Mouse (Mus musculus) midbrain, embryonic 13.5 days (tissue): Measurements from ENCODE around the gene Zfp385a. TPM values are rescaled to one million over a fixed set of nuclear protein-coding genes. Genes with fewer than 3 reads are reported as not detected.

Source experiments
- ATAC-seq: fragments of 200-750 bp; cut with Nextera tagmentation; 2 replicates; pipeline ENCODE4 v1.8.0; 2017; ENCODE audit warnings: mild to moderate bottlenecking, moderate TSS enrichment, moderate library complexity
- H3K27ac ChIP-seq: fragments of 300-500 bp; sonication (generic); 2 replicates; pipeline ENCODE4 v1.5.1; 2015; ENCODE audit warnings: inconsistent platforms, mild to moderate bottlenecking, moderate library complexity
- H3K27me3 ChIP-seq: fragments of 300-500 bp; sonication (generic); 2 replicates; pipeline ENCODE4 v1.6.1; 2015; ENCODE audit warnings: mild to moderate bottlenecking, inconsistent platforms
- H3K36me3 ChIP-seq: fragments of 300-500 bp; sonication (generic); 2 replicates; pipeline ENCODE4 v1.6.1; 2015; ENCODE audit warnings: mild to moderate bottlenecking, inconsistent platforms
- H3K4me1 ChIP-seq: fragments of 300-500 bp; sonication (generic); replicated peaks from 2 replicates; pipeline ENCODE4 v1.6.1; 2015; ENCODE audit warnings: inconsistent platforms
- H3K4me2 ChIP-seq: fragments of 300-500 bp; sonication (generic); replicated peaks from 2 replicates; pipeline ENCODE4 v1.6.1; 2015; ENCODE audit warnings: moderate library complexity, mild to moderate bottlenecking, inconsistent platforms
- H3K4me3 ChIP-seq: fragments of 300-500 bp; sonication (generic); replicated peaks from 2 replicates; pipeline ENCODE4 v1.5.1; 2015; ENCODE audit warnings: mild to moderate bottlenecking, inconsistent platforms
- H3K9ac ChIP-seq: fragments of 300-500 bp; sonication (generic); replicated peaks from 2 replicates; pipeline ENCODE4 v1.6.1; 2015; ENCODE audit warnings: mild to moderate bottlenecking, inconsistent platforms
- H3K9me3 ChIP-seq: fragments of 300-500 bp; sonication (generic); 2 replicates; pipeline ENCODE4 v1.6.1; 2016; ENCODE audit warnings: mild to moderate bottlenecking, inconsistent platforms
- WGBS: fragments of 180-500 bp; shearing (Covaris S2); methylation state at CpG from one replicate; pipeline ENCODE4 v1.1.7; 2015; 5-methylcytosine and 5-hydroxymethylcytosine counted together
- polyA plus RNA-seq: library from polyadenylated mRNA; unstranded; fragments of >200 nt; fragmentation: Nextera tagmentation; extraction: Ambion mirVana; gene quantifications from 2 replicates; pipeline ENCODE4 v1.2.1, GENCODE M21; 2015

Zfp385a gene
- polyA plus RNA-seq, 1 experiment from 2014 or later = 17.9 TPM

- H3K9me3 ChIP-seq = no peaks in the 10 kb centered on the region
- WGBS = 32% methylated on average over 5 of the region's 5 CpGs
- peak overlapping the region; percentile 99 for H3K27ac ChIP-seq
- H3K9ac ChIP-seq = peak overlapping the region; percentile 50
- H3K36me3 ChIP-seq = peaks cover 8% of the 10 kb centered on the region
- no peak for ATAC-seq
- H3K4me1 ChIP-seq = peaks cover 93% of the 10 kb centered on the region
- H3K27me3 ChIP-seq = no peaks in the 10 kb centered on the region
- H3K4me2 ChIP-seq = 0 out of 2 replicates have a peak overlapping the region, but pooled peaks have one; percentile 15
- no peak overlapping the region for H3K4me3 ChIP-seq
Observed at GRCm38 (mm10) chr15:103301547-103302340, 38.1 kb downstream of the Zfp385a start.

DNA sequence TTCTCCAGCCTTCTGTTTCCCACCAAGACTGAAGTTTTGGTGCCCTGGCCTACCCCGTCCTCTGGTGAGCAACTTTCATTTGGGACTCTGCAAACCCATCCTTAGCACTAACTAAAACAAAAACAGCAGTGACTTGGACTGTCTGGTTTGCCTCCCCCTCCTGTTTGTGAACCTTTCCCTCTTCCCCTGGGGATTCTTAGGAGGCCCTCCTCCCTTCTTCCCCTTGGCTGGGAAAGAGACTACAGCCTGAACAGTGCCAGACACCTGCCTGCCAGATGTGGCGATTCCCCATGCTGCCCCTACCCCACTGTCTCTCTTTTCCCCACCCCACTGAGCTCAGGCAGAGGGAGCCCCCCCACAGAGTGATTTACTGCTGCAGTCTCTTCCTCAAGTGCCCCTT, 38.8 kb downstream of the Zfp385a start:
- Histone ChIP-seq H3K4me3 (no peak overlapping the region), H3K9me3 (no peaks in the 10 kb centered on the region), H3K36me3 (peaks cover 12% of the 10 kb centered on the region), H3K4me2 (peak overlapping the region; percentile 58), H3K9ac (peak overlapping the region; percentile 69), H3K27ac (peak overlapping the region; percentile 99), H3K27me3 (no peaks in the 10 kb centered on the region), H3K4me1 (peaks cover 93% of the 10 kb centered on the region)
- ATAC-seq = no peak
- WGBS = 16% methylated on average over 2 of the region's 2 CpGs

DNA sequence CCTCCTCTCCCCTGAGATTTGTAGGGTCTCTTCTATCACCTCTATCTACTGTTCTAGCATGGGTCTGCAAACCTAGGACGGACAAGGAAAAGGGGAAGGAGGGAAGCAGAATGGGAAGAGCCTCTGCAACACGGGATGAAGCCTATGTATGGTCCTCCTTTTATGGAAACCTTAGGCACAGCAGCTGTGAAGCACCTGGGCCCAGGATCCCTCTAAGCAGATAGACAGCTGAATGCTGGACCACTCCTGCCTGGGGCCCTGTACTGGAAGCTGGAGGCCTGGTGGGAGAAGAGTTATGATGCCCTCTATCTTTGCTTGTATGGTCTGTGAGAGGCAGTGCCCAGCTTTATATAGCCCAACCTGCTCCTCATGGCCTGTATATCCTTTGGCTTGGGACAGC, 39.3 kb downstream of the Zfp385a start:
- peak overlapping the region; percentile 69 for H3K9ac ChIP-seq
- H3K9me3 ChIP-seq = no peaks in the 10 kb centered on the region
- no peaks in the 10 kb centered on the region for H3K27me3 ChIP-seq
- peak overlapping the region; percentile 31 for H3K4me3 ChIP-seq
- H3K27ac ChIP-seq = peak overlapping the region; percentile 99
- 0% methylated on average over 2 of the region's 2 CpGs for WGBS
- ATAC-seq = peak; percentile 0; the same call in 1 of the 2 replicates
- H3K4me1 ChIP-seq = peaks cover 93% of the 10 kb centered on the region
- H3K4me2 ChIP-seq = peak overlapping the region; percentile 58
- H3K36me3 ChIP-seq = peaks cover 12% of the 10 kb centered on the region

DNA sequence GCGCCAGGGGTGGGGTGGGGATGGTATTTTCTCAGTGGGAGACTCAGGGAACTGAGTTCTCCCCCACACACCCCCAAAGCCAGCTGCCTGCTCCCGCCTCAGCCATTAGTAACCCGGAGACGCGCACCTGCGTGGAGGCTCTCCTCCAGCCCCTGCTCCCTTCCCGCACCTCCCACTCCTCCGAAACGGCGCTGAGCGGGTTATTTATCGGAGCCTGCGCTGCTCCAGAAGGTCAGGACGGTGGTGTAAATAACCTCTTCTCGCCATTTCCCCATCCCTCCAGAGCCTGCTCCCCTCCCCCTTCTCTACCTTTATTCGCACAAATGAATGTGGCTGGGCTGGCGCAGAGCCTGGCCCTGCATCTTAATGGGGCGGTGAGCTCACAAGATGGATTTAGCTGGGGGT, 39.8 kb downstream of the Zfp385a start:
- Histone ChIP-seq H3K4me3 (peak overlapping the region; percentile 31), H3K27me3 (no peaks in the 10 kb centered on the region), H3K4me2 (peak overlapping the region; percentile 58), H3K36me3 (peaks cover 12% of the 10 kb centered on the region), H3K9me3 (no peaks in the 10 kb centered on the region), H3K4me1 (peaks cover 97% of the 10 kb centered on the region), H3K9ac (peak overlapping the region; percentile 69), H3K27ac (peak overlapping the region; percentile 99)
- peak; percentile 74 for ATAC-seq
- 3% methylated on average over 18 of the region's 18 CpGs for WGBS

- Histone ChIP-seq H3K36me3 (peaks cover 12% of the 10 kb centered on the region), H3K27ac (peak overlapping the region; percentile 99), H3K4me1 (peaks cover 96% of the 10 kb centered on the region), H3K27me3 (no peaks in the 10 kb centered on the region), H3K9me3 (no peaks in the 10 kb centered on the region), H3K9ac (peak overlapping the region; percentile 69), H3K4me3 (peak overlapping the region; percentile 31), H3K4me2 (peak overlapping the region; percentile 58)
- WGBS = 12% methylated on average over 8 of the region's 8 CpGs
- no peak for ATAC-seq
Observed at GRCm38 (mm10) chr15:103299644-103300043, 40.2 kb downstream of the Zfp385a start.

- H3K27ac ChIP-seq = peak overlapping the region; percentile 99
- H3K36me3 ChIP-seq = peaks cover 12% of the 10 kb centered on the region
- 71% methylated on average over 5 of the region's 5 CpGs for WGBS
- no peak for ATAC-seq
- H3K27me3 ChIP-seq = no peaks in the 10 kb centered on the region
- peak overlapping the region; percentile 58 for H3K4me2 ChIP-seq
- H3K9ac ChIP-seq = peak overlapping the region; percentile 69
- no peaks in the 10 kb centered on the region for H3K9me3 ChIP-seq
- H3K4me1 ChIP-seq = peaks cover 92% of the 10 kb centered on the region
- peak overlapping the region; percentile 31; the same call in 1 of the 2 replicates for H3K4me3 ChIP-seq
Observed at GRCm38 (mm10) chr15:103298861-103299616, 40.9 kb downstream of the Zfp385a start.

- H3K4me2 ChIP-seq = no peak overlapping the region
- peaks cover 82% of the 10 kb centered on the region for H3K4me1 ChIP-seq
- no peaks in the 10 kb centered on the region for H3K27me3 ChIP-seq
- peak overlapping the region; percentile 99 for H3K27ac ChIP-seq
- no peaks in the 10 kb centered on the region for H3K9me3 ChIP-seq
- 43% methylated on average over 3 of the region's 3 CpGs for WGBS
- no peak for ATAC-seq
- H3K36me3 ChIP-seq = peaks cover 22% of the 10 kb centered on the region
- peak overlapping the region; percentile 43; the same call in 1 of the 2 replicates for H3K9ac ChIP-seq
- H3K4me3 ChIP-seq = no peak overlapping the region
Observed at GRCm38 (mm10) chr15:103298026-103298425, 41.9 kb downstream of the Zfp385a start.

- H3K4me1 ChIP-seq = peaks cover 75% of the 10 kb centered on the region
- H3K9me3 ChIP-seq = no peaks in the 10 kb centered on the region
- no peaks in the 10 kb centered on the region for H3K27me3 ChIP-seq
- H3K4me2 ChIP-seq = no peak overlapping the region
- H3K9ac ChIP-seq = peak overlapping the region; percentile 43; the same call in 1 of the 2 replicates
- ATAC-seq = no peak
- peak overlapping the region; percentile 99 for H3K27ac ChIP-seq
- H3K4me3 ChIP-seq = no peak overlapping the region
- peaks cover 29% of the 10 kb centered on the region for H3K36me3 ChIP-seq
- WGBS = 38% methylated on average over 6 of the region's 6 CpGs
Observed at GRCm38 (mm10) chr15:103297313-103297712, 42.6 kb downstream of the Zfp385a start.

- no peak for ATAC-seq
- no peaks in the 10 kb centered on the region for H3K9me3 ChIP-seq
- H3K36me3 ChIP-seq = peaks cover 44% of the 10 kb centered on the region
- no peak overlapping the region for H3K4me3 ChIP-seq
- H3K4me2 ChIP-seq = no peak overlapping the region
- H3K4me1 ChIP-seq = peaks cover 60% of the 10 kb centered on the region
- 15% methylated on average over 5 of the region's 5 CpGs for WGBS
- no peaks in the 10 kb centered on the region for H3K27me3 ChIP-seq
- peak overlapping the region; percentile 32; the same call in 1 of the 2 replicates for H3K9ac ChIP-seq
- H3K27ac ChIP-seq = peak overlapping the region; percentile 99
Observed at GRCm38 (mm10) chr15:103295851-103296250, 44.0 kb downstream of the Zfp385a start.

- Histone ChIP-seq H3K27me3 (no peaks in the 10 kb centered on the region), H3K4me2 (no peak overlapping the region), H3K27ac (no peak overlapping the region), H3K4me3 (no peak overlapping the region), H3K9me3 (no peaks in the 10 kb centered on the region), H3K9ac (no peak overlapping the region), H3K4me1 (peaks cover 53% of the 10 kb centered on the region), H3K36me3 (peaks cover 52% of the 10 kb centered on the region)
- no peak for ATAC-seq
- 74% methylated on average over 2 of the region's 2 CpGs for WGBS
Observed at GRCm38 (mm10) chr15:103294649-103295048, 45.2 kb downstream of the Zfp385a start.

DNA sequence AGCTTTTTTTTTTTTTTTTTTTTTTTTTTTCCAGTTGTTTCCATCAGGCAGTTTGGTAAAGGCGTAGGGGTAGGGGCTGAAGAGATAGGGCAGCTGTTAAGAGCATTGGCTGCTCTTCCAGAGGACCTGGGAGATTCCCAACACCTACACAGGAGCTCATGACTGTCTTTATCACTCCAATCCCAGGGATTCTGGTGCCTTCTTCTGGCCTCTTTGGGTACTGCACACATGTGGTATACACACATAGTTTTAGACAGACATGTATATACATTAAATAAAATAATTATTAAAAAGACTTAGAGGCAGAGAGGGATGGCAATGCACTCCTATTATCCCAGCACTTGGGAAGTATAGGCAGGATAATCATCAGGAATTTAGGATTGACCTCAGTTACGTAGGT, 46.5 kb downstream of the Zfp385a start:
- peaks cover 47% of the 10 kb centered on the region for H3K4me1 ChIP-seq
- no peak overlapping the region for H3K27ac ChIP-seq
- H3K9me3 ChIP-seq = no peaks in the 10 kb centered on the region
- H3K9ac ChIP-seq = no peak overlapping the region
- 98% methylated on average over 2 of the region's 2 CpGs for WGBS
- peaks cover 52% of the 10 kb centered on the region for H3K36me3 ChIP-seq
- no peak overlapping the region for H3K4me3 ChIP-seq
- no peaks in the 10 kb centered on the region for H3K27me3 ChIP-seq
- H3K4me2 ChIP-seq = no peak overlapping the region
- no peak for ATAC-seq
